Comparison of ENCODE assay signal across 11 mouse cellular contexts in genomic region chr17:65805966-65806365, GRCm38 (mm10).
"Had no signal": no experiment of that assay in that cellular context is flagged by ENCODE, and none has a peak within 500 bp of the region (broad histone marks: within the 10 kb centered on the region; RNA-seq: fewer than 3 reads in every experiment).

No protein-coding gene starts in this region.

- H3K4me2 ChIP-seq: limb, embryonic 15.5 days; liver, embryonic 12.5 days; lung, embryonic 14.5 days; midbrain, embryonic 13.5 days had no signal

- H3K9ac ChIP-seq: limb, embryonic 15.5 days; liver, embryonic 12.5 days; lung, embryonic 14.5 days; midbrain, embryonic 13.5 days had no signal

- DNase-seq: kidney, adult 9 months; kidney, postnatal 36 days; lung, embryonic 14.5 days; right cerebral cortex, adult 18-20 months; right cerebral cortex, postnatal 25 days; thymus, adult 18-20 months; thymus, postnatal 14 days had no signal

- H3K4me3 ChIP-seq: limb, embryonic 15.5 days; liver, embryonic 12.5 days; midbrain, embryonic 13.5 days had no signal

- H3K4me1 ChIP-seq: limb, embryonic 15.5 days; liver, embryonic 12.5 days; midbrain, embryonic 13.5 days had no signal

- H3K27me3 ChIP-seq: limb, embryonic 15.5 days; liver, embryonic 12.5 days; midbrain, embryonic 13.5 days had no signal

- H3K9me3 ChIP-seq: limb, embryonic 15.5 days; liver, embryonic 12.5 days; midbrain, embryonic 13.5 days had no signal

- H3K27ac ChIP-seq: kidney, postnatal 0 days; limb, embryonic 15.5 days; liver, embryonic 12.5 days; midbrain, embryonic 13.5 days had no signal

- ATAC-seq: liver, embryonic 12.5 days; midbrain, embryonic 13.5 days had no signal
